Mouse (Mus musculus) thymus, adult 2 months (tissue): Measurements from ENCODE around the gene Hspa4.

Source experiments
- CTCF ChIP-seq: fragments of 200-500 bp; IDR thresholded peaks from 2 replicates; pipeline ENCODE4 v1.5.1; 2012; ENCODE audit warnings: mild to moderate bottlenecking, control low read depth, low read length, moderate library complexity, borderline replicate concordance; ENCODE audit not compliant: control insufficient read depth, poor library complexity, insufficient read depth; ENCODE audit errors: extremely low read depth
- POLR2A ChIP-seq: fragments of 200-500 bp; IDR thresholded peaks from 2 replicates; pipeline ENCODE4 v1.6.1; 2012; ENCODE audit warnings: mild to moderate bottlenecking, low read length, control low read depth, moderate library complexity; ENCODE audit not compliant: control insufficient read depth, poor library complexity, insufficient read depth; ENCODE audit errors: extremely low read depth

DNA sequence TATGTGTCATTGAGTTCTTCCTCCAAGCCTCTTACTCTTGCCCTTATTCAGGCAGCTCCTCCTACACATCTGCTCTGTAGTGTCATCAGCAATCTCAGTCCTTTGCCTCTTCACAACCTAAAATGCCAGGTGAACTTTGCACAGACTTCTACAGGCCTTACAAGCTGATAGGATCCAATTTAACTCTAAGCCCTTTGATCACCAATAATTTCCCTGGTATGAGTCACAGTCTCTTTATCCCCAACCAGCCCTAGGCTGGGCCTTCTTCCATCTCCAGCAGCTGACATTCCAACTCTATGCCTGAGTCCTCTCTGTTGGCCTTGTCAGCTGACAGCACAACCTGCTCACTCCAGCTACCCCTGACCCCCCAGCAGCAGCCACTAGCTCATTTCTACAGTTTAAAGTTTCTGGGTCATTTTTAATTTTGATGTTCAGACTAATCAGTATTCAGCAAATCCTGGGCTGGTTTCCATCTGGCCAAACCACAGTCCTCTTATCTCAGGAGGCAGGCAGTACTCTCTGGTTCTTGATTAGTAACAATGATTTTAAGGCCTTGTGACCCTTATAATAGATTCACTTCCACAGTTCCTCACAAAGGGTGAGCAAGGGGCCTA is 8.1 kb upstream of the Hspa4 start:
- no peak for TF ChIP-seq CTCF
- no peak for TF ChIP-seq POLR2A
